Mouse (Mus musculus) hindbrain, embryonic 14.5 days (tissue): Measurements from ENCODE around the gene Gipr. TPM values are rescaled to one million over a fixed set of nuclear protein-coding genes. Genes with fewer than 3 reads are reported as not detected.

ENCODE experiments used
- ATAC-seq: fragments of 200-750 bp; cut with Nextera tagmentation; 2 replicates; pipeline ENCODE4 v1.8.0; 2017; ENCODE audit warnings: moderate number of reproducible peaks, mild to moderate bottlenecking, moderate TSS enrichment, moderate library complexity; ENCODE audit not compliant: low FRiP score
- DNase-seq: peaks from one replicate; pipeline ENCODE4 v3.0.0-alpha.2; 2015; ENCODE audit warnings: low spot score
- H3K27ac ChIP-seq: fragments of 300-500 bp; sonication (generic); 2 replicates; pipeline ENCODE4 v1.5.1; 2014; ENCODE audit warnings: mild to moderate bottlenecking, moderate library complexity
- H3K27me3 ChIP-seq: fragments of 300-500 bp; sonication (generic); 2 replicates; pipeline ENCODE4 v1.6.1; 2014; ENCODE audit warnings: mild to moderate bottlenecking, low read length, mixed read lengths; ENCODE audit not compliant: control insufficient read depth, insufficient read depth
- H3K36me3 ChIP-seq: fragments of 300-500 bp; sonication (generic); replicated peaks from 2 replicates; pipeline ENCODE4 v1.6.1; 2014; ENCODE audit not compliant: control insufficient read depth, insufficient read depth
- H3K4me1 ChIP-seq: fragments of 300-500 bp; sonication (generic); replicated peaks from 2 replicates; pipeline ENCODE4 v1.6.1; 2014; ENCODE audit warnings: antibody characterized with exemption, low read length, mixed read lengths; ENCODE audit not compliant: control insufficient read depth, insufficient read depth
- H3K4me2 ChIP-seq: fragments of 300-500 bp; sonication (generic); replicated peaks from 2 replicates; pipeline ENCODE4 v1.6.1; 2014; ENCODE audit warnings: mild to moderate bottlenecking, moderate library complexity
- H3K4me3 ChIP-seq: fragments of 300-500 bp; sonication (generic); replicated peaks from 2 replicates; pipeline ENCODE4 v1.5.1; 2014; ENCODE audit warnings: mild to moderate bottlenecking, low read length
- H3K9ac ChIP-seq: fragments of 300-500 bp; sonication (generic); 2 replicates; pipeline ENCODE4 v1.6.1; 2014
- H3K9me3 ChIP-seq: fragments of 300-500 bp; sonication (generic); 2 replicates; pipeline ENCODE4 v1.6.1; 2016; ENCODE audit warnings: low read length; ENCODE audit not compliant: control insufficient read depth
- WGBS: fragments of 180-500 bp; shearing (Covaris S2); extraction: QIAGEN DNeasy Blood & Tissue Kit; methylation state at CpG from one replicate; pipeline ENCODE4 v1.1.7; 2014; 5-methylcytosine and 5-hydroxymethylcytosine counted together
- polyA plus RNA-seq: library from polyadenylated mRNA; unstranded; fragments of >200 nt; fragmentation: Nextera tagmentation; extraction: Ambion mirVana; gene quantifications from 2 replicates; pipeline ENCODE4 v1.2.1, GENCODE M21; 2014

Gipr gene
- polyA plus RNA-seq, 1 experiment from 2014 or later: 0.62 TPM

GRCm38 (mm10) chr7:19172874-19173273 is 6.9 kb upstream of the Gipr start:
- Histone ChIP-seq H3K36me3 (no peaks in the 10 kb centered on the region), H3K4me1 (peaks cover 33% of the 10 kb centered on the region), H3K9me3 (no peaks in the 10 kb centered on the region), H3K9ac (no peak overlapping the region), H3K27me3 (peaks cover 10% of the 10 kb centered on the region), H3K4me2 (peak overlapping the region; percentile 50), H3K4me3 (peak overlapping the region; percentile 22; the same call in 1 of the 2 replicates), H3K27ac (no peak overlapping the region; the same call in 1 of the 2 replicates)
- ATAC-seq: 0 out of 2 replicates have a peak, but pooled peaks have one; percentile 5
- DNase-seq: peak; percentile 83
- 5% methylated on average over 17 of the region's 17 CpGs for WGBS

DNA sequence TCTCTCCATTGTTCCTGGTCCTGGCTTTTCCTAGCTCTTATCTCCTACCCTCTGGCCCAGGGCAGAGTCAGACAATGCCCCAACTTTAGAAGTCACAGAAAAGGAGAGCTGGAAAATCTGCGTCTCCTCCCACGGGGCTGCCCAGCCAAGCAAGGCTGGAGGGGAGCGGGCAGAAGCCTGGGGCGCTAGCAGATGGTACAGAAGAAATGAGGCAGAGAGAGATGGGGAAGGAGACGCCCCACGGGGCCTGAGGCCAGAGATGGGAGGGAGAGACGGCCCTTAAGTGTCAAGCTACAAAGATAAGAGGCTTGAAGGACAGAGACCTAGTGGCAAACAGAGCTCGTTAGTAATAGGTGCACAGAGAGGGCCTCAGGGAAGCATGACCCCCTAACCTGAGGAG is 5.9 kb upstream of the Gipr start:
- peaks cover 23% of the 10 kb centered on the region for H3K4me1 ChIP-seq
- H3K27ac ChIP-seq: peak overlapping the region; percentile 69

DNA sequence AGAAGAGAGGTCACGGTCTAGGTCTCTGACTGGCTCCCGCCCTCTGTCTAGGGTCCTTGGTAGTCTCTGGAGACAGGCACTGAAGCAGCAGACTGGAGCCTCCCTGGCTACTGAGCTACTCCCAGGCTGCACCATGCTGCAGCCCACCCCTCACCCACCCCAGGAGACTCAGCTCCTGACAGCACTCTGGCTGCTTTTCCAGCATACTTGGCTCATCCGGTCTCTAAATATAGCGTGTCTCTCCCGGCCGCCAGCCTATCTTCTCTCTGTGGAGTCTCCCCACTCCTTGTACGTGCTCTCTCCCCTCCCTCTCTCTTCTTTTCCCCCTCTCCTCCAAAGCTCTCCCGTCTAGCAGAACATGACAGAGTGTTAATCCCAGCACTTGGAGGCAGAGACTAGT is 4.2 kb upstream of the Gipr start:
- H3K4me3 ChIP-seq: no peak overlapping the region
- peaks cover 22% of the 10 kb centered on the region for H3K4me1 ChIP-seq
- 0 out of 2 replicates have a peak overlapping the region, but pooled peaks have one; percentile 26 for H3K27ac ChIP-seq
- no peak overlapping the region for H3K9ac ChIP-seq
- 57% methylated on average over 8 of the region's 8 CpGs for WGBS
- DNase-seq (no peak), ATAC-seq (0 out of 2 replicates have a peak, but pooled peaks have one; percentile 7)
- H3K9me3 ChIP-seq: no peaks in the 10 kb centered on the region
- H3K4me2 ChIP-seq: no peak overlapping the region
- H3K27me3 ChIP-seq: peaks cover 7% of the 10 kb centered on the region; the same call in 1 of the 2 replicates
- H3K36me3 ChIP-seq: no peaks in the 10 kb centered on the region

More for the DNA sequence above, 5.9 kb upstream of the Gipr start:
- 36% methylated on average over 8 of the region's 8 CpGs for WGBS
- Histone ChIP-seq H3K4me2 (no peak overlapping the region), H3K4me3 (no peak overlapping the region), H3K27me3 (no peaks in the 10 kb centered on the region), H3K9ac (no peak overlapping the region), H3K36me3 (no peaks in the 10 kb centered on the region), H3K9me3 (no peaks in the 10 kb centered on the region)
- ATAC-seq: no peak
- no peak for DNase-seq

GRCm38 (mm10) chr7:19169506-19169905 is 3.6 kb upstream of the Gipr start:
- Histone ChIP-seq H3K4me2 (no peak overlapping the region), H3K27me3 (peaks cover 13% of the 10 kb centered on the region), H3K36me3 (no peaks in the 10 kb centered on the region), H3K4me3 (no peak overlapping the region), H3K9me3 (no peaks in the 10 kb centered on the region), H3K27ac (no peak overlapping the region), H3K9ac (no peak overlapping the region), H3K4me1 (peaks cover 27% of the 10 kb centered on the region)
- 56% methylated on average over 10 of the region's 10 CpGs for WGBS
- DNase-seq (no peak), ATAC-seq (no peak)

GRCm38 (mm10) chr7:19166990-19167389 is 1.1 kb upstream of the Gipr start:
- H3K27me3 ChIP-seq: peaks cover 29% of the 10 kb centered on the region
- no peak overlapping the region for H3K4me2 ChIP-seq
- no peak overlapping the region for H3K27ac ChIP-seq
- H3K9ac ChIP-seq: no peak overlapping the region
- peaks cover 20% of the 10 kb centered on the region for H3K4me1 ChIP-seq
- no peaks in the 10 kb centered on the region for H3K36me3 ChIP-seq
- peak; percentile 20 for DNase-seq
- no peaks in the 10 kb centered on the region for H3K9me3 ChIP-seq
- no peak overlapping the region for H3K4me3 ChIP-seq
- ATAC-seq: no peak
- WGBS: 94% methylated on average over 3 of the region's 3 CpGs

- ATAC-seq: no peak
- H3K4me1 ChIP-seq: peaks cover 20% of the 10 kb centered on the region; the same call in 1 of the 2 replicates
- H3K27me3 ChIP-seq: peaks cover 38% of the 10 kb centered on the region
- no peaks in the 10 kb centered on the region for H3K9me3 ChIP-seq
- peak; percentile 24 for DNase-seq
- no peak overlapping the region for H3K9ac ChIP-seq
- no peak overlapping the region for H3K27ac ChIP-seq
- 3% methylated on average over 13 of the region's 13 CpGs for WGBS
- no peak overlapping the region for H3K4me2 ChIP-seq
- no peak overlapping the region for H3K4me3 ChIP-seq
- no peaks in the 10 kb centered on the region for H3K36me3 ChIP-seq
Measured at GRCm38 (mm10) chr7:19164978-19165377, 949 bp downstream of the Gipr start.

GRCm38 (mm10) chr7:19164189-19164588 is 1.7 kb downstream of the Gipr start:
- Histone ChIP-seq H3K4me2 (0 out of 2 replicates have a peak overlapping the region, but pooled peaks have one; percentile 1), H3K9ac (no peak overlapping the region), H3K9me3 (no peaks in the 10 kb centered on the region), H3K27ac (no peak overlapping the region), H3K36me3 (no peaks in the 10 kb centered on the region), H3K27me3 (peaks cover 45% of the 10 kb centered on the region), H3K4me3 (no peak overlapping the region), H3K4me1 (peaks cover 24% of the 10 kb centered on the region; the same call in 1 of the 2 replicates)
- 0% methylated on average over 6 of the region's 6 CpGs for WGBS
- no peak for ATAC-seq
- peak; percentile 22 for DNase-seq

- DNase-seq (no peak), ATAC-seq (no peak)
- 28% methylated on average over 12 of the region's 12 CpGs for WGBS
- Histone ChIP-seq H3K27me3 (peaks cover 45% of the 10 kb centered on the region), H3K4me1 (peaks cover 24% of the 10 kb centered on the region; the same call in 1 of the 2 replicates), H3K27ac (no peak overlapping the region), H3K9ac (no peak overlapping the region), H3K4me3 (no peak overlapping the region), H3K4me2 (0 out of 2 replicates have a peak overlapping the region, but pooled peaks have one; percentile 1), H3K36me3 (no peaks in the 10 kb centered on the region), H3K9me3 (no peaks in the 10 kb centered on the region)
Measured at GRCm38 (mm10) chr7:19163752-19164151, 2.2 kb downstream of the Gipr start.

DNA sequence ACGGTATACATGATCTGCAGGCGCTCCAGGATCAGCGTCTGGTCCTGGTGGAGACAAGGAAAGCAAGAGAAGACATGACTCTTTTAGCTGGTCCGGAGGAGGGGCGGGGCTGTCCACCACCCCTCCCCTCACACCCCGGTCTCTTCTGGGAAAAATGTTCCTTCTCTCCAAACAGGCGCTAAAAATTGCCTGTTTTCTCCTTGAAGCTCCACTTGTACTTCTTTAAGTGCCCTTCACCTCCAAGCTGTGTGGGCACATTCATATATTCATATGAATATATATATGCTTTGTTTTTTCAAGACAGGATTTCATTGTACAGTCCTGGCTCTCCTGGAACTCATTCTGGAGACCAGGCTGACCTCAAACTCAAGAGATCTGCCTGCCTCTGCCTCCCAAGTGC is 3.0 kb downstream of the Gipr start:
- Histone ChIP-seq H3K27me3 (peaks cover 45% of the 10 kb centered on the region), H3K4me3 (no peak overlapping the region), H3K9me3 (no peaks in the 10 kb centered on the region), H3K36me3 (no peaks in the 10 kb centered on the region), H3K4me2 (no peak overlapping the region), H3K9ac (no peak overlapping the region), H3K27ac (no peak overlapping the region), H3K4me1 (peaks cover 24% of the 10 kb centered on the region; the same call in 1 of the 2 replicates)
- DNase-seq (no peak), ATAC-seq (no peak)
- WGBS: 85% methylated on average over 7 of the region's 7 CpGs
